Mouse (Mus musculus) small intestine, adult 2 months (tissue): ENCODE data around the gene Gm10717.
"Not testable (repeated sequence)": the region's sequence is repeated elsewhere in the genome, so short reads cannot be mapped to it uniquely, and the experiment has no call there.

Experiments
- CTCF ChIP-seq: fragments of 200-500 bp; IDR thresholded peaks from 2 replicates; pipeline ENCODE4 v1.5.1; 2012; ENCODE audit warnings: low read depth, mild to moderate bottlenecking, control low read depth, inconsistent platforms, low read length, moderate library complexity, mixed read lengths; ENCODE audit not compliant: insufficient replicate concordance, insufficient read length; ENCODE audit errors: extremely low read depth
- POLR2A ChIP-seq: fragments of 200-500 bp; IDR thresholded peaks from 2 replicates; pipeline ENCODE4 v1.6.1; 2012; ENCODE audit warnings: low read depth, mild to moderate bottlenecking, control low read depth, inconsistent platforms, low read length, moderate library complexity

- TF ChIP-seq CTCF, POLR2A: not testable (repeated sequence)
Observed at GRCm38 (mm10) chr9:3024912-3025467, at the start of gene Gm10717.
